Mouse (Mus musculus) C2C12 (cell line): ENCODE data around the gene Oxnad1.

Experiments
- CTCF ChIP-seq: IDR thresholded peaks from one replicate; pipeline ENCODE4 v1.5.1; 2011; ENCODE audit not compliant: control insufficient read depth, insufficient read depth, insufficient read length
- MAX ChIP-seq: IDR thresholded peaks from one replicate; pipeline ENCODE4 v1.6.1; 2011; ENCODE audit warnings: mild to moderate bottlenecking, control low read depth
- MYOD1 ChIP-seq: IDR thresholded peaks from one replicate; pipeline ENCODE4 v1.6.1; 2011; ENCODE audit warnings: low read depth; ENCODE audit not compliant: control insufficient read depth, insufficient read length
- USF1 ChIP-seq: IDR thresholded peaks from one replicate; pipeline ENCODE4 v1.6.1; 2011; ENCODE audit warnings: low read depth, mild to moderate bottlenecking, control low read depth, moderate library complexity

DNA sequence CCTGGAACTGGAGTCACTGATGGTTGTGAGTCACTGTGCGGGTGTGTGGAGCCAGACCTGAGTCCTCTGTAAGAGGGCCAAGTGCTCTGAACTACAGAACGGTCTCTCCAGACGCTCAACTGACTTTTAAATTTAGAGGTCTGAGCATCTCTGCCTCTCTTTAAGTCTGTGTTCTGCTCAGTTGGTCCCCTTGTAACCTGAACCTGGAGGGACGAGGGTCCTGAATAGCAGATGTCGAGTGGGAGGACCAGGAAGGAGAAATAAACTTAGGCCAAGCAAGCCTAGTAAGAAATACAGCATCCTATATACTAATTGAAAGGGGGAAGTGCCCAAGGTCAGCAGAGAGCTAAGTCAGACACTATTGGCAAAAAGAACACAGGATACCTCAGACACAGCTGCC, 11.6 kb downstream of the Oxnad1 start:
- TF ChIP-seq CTCF (no peak), USF1 (no peak), MYOD1 (no peak), MAX (no peak)
